Mouse (Mus musculus) bone marrow macrophage, adult 2 months (primary cell): ENCODE results near the gene Atg7.

Source experiments
- CTCF ChIP-seq: IDR thresholded peaks from 2 replicates; pipeline ENCODE4 v1.5.1; 2012; ENCODE audit warnings: low read depth, mild to moderate bottlenecking, low read length, moderate library complexity
- POLR2A ChIP-seq: IDR thresholded peaks from 2 replicates; pipeline ENCODE4 v1.6.1; 2012; ENCODE audit warnings: mild to moderate bottlenecking, low read depth, low read length, borderline replicate concordance

DNA sequence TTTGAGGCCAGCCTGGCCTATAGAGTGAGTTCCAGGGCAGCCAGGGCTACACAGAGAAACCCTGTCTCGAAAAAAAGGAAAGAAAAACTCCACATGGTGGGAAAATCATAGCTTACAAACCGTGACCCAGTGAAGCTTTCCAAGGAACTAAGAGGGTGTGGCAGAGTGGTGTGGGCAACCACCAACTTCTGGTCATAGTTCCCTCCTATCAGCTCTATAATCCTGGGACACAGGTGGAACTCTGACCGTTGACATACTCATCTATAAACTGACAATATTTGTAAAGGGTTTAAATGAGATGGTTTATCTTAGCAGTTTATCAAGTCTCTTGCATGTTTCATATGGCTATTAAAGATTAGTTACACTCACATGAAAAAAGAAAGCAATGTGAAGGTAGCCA lies 64.1 kb downstream of the Atg7 start:
- TF ChIP-seq POLR2A (no peak), CTCF (no peak)
